Mouse (Mus musculus) thymus, postnatal 36 days (tissue): ENCODE data around the gene Dnm2.

ENCODE experiments used
- DNase-seq, 2 experiments: peaks; one replicate each; pipeline ENCODE4 v3.0.0; 2022; ENCODE audit warnings: mixed read lengths in 2 of 2

The Dnm2 gene

DNA sequence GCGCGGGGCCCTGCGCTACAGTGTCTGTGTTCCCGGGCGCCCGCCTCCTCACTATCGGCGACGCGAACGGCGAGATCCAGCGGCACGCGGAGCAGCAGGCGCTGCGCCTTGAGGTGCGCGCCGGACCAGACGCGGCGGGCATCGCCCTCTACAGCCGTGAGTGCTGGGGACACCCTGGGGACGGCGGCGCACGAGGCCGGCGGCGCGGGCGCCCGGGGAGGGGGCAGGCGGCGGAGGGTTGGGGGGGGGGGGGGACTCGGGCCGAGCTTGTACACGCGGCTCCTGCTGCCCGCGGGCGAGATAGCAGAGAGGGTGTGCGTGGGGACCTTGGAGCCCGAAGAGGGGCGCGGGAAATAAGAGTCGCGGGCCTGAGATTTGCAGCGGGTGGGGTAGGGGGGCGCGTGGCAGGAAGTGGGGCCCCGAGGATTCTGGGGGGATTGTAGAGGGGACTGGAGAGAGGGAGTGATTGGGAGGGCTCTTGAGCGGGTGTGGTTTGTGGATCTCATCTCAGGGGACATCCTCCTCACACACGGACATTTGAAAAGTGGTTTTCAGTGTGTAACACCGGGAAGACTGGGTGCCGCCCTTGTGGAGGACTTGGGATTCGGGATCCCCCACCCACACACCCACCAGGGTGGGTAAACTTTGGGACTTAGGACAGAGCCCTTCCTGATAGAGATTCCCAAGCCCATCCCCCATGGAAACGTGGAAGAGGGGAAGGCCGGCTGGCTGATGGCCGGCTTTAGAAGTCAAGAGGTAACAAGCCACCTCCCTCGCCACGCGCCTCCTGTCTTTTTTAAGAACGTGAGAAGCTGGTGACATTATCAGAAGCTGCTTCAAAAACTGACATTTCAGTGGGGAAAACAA, 122.6 kb downstream of the Dnm2 start:
- peak; percentile 68 to 73 for DNase-seq

DNA sequence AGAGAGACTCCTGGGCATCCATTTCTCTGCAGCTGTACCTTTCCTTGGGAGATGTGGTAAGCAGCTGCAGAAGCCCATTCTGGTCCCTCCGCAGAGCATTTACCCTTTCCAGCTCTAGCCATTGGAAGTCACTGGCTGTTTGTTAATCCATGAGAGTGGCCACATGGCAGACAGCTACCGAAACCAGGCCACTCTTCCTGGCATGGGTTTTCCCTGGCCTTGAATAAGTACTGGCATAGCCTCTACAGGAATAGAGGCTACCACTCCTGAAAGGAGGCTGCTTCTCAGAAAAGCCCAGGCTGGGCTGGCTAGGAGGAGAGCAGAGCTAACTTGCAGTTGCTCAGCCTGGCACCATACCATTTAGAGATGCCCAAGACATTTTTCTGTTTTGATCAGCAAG, 126.3 kb downstream of the Dnm2 start:
- no peak for DNase-seq

DNA sequence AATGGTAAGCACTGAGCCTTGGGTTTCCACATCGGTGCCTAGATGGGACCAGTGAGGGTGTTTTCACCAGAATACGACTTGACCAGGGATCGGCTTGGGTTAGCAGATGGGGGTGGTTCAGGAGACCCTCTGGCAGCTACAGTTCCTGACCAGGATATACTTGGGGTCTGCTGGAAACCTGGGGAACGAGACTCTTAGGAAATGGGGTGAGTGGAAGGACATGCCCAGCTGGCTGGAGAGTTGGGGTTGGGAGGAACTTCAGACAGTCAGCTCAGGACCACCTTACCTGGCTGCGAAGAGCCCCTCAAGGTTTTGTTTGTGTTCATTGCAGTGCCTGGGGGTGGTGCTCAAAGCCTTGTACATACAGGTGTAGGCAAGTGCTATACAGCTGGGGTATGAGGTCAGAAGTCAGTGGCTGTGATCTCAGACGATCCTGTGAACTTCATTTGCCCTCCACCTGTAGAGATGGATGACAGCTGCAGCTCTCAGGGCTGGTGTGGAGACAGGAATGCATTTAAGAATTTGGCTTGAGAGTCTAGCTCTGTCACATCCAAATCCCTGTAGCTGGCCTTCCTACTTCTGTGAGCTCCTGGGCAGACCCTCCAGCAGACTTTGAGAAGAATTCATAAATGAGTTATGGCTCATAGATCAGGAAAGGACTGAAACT, 129.0 kb downstream of the Dnm2 start:
- DNase-seq = no peak

DNA sequence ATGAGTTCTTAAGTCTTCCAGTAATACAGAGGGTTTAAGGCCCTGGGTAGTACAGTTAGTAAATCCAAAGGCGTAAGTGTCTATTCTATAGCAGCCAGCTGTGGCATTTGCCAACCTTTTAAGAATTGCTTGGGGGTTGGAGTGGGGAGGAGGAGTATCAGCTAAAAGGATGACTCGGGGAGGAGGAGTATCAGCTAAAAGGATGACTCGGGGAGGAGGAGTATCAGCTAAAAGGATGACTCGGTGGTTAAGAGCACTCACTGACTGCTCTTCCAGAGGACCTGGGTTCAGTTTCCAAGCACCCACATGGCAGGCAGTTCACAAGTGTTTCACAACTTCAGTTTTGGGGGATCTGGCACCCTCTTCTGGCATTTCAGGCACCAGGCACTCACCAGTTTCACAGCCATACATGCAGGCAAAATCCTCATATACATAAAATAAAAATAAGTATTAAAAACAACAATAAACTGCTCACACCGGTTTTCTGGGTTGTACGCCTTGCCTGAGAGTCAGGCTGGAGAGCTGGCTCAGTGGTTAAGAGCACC, 130.6 kb downstream of the Dnm2 start:
- DNase-seq = no peak

DNA sequence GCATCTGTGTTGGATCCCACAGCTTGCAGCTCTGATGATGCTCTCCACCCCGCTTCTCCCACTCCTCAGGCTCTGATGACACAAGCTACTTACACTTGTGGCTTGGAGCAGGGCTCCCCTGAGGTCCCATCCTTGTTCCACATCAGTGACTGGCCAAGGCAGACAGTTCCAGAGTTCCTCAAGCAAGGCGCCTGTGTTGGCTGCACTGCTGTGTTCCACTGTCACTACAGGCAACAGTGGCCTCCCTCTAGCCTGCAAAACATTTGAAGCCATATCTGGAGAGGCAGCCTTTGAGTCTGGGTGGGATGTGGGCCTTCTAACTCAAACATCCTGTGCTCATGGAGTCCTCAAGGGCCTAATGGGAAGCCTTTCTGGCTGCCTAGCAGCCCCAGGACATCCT, 132.3 kb downstream of the Dnm2 start:
- no peak for DNase-seq
